Mouse (Mus musculus) E14TG2a.4 (cell line): ENCODE measurements around the gene 4931409K22Rik.

ENCODE experiments used
- CTCF ChIP-seq: conservative IDR thresholded peaks from 2 replicates; pipeline ENCODE4 v1.5.1; 2014; ENCODE audit warnings: low read length
- NANOG ChIP-seq: IDR thresholded peaks from 2 replicates; pipeline ENCODE4 v1.6.1; 2014; ENCODE audit warnings: borderline replicate concordance, low read length, mixed read lengths
- POU5F1 ChIP-seq: IDR thresholded peaks from 2 replicates; pipeline ENCODE4 v1.6.1; 2014; ENCODE audit warnings: low read length, borderline replicate concordance

- no peak for TF ChIP-seq CTCF
- no peak for TF ChIP-seq NANOG
- TF ChIP-seq POU5F1: no peak
Observed at GRCm38 (mm10) chr5:24576801-24577182, 20.2 kb upstream of the 4931409K22Rik start.
